Mouse (Mus musculus): ENCODE results near the gene Rbfox1.

Rbfox1 gene

GRCm38 (mm10) chr16:7075749-7076148, 1190.6 kb downstream of the Rbfox1 start:
- in situ Hi-C loops (cut with MboI, MseI) = no loop called here

- in situ Hi-C loops (cut with MboI, MseI) = no loop called here
Measured at GRCm38 (mm10) chr16:7076305-7076704, 1191.2 kb downstream of the Rbfox1 start.

GRCm38 (mm10) chr16:7076707-7077106, 1191.6 kb downstream of the Rbfox1 start:
- in situ Hi-C loops (cut with MboI, MseI) = no loop called here

- in situ Hi-C loops (cut with MboI, MseI) = no loop called here
Measured at GRCm38 (mm10) chr16:7081074-7081568, 1196.0 kb downstream of the Rbfox1 start.

GRCm38 (mm10) chr16:7081684-7082255, 1196.6 kb downstream of the Rbfox1 start:
- in situ Hi-C loops (cut with MboI, MseI) = no loop called here

- in situ Hi-C loops (cut with MboI, MseI) = no loop called here
Measured at GRCm38 (mm10) chr16:7083937-7084336, 1198.8 kb downstream of the Rbfox1 start.

GRCm38 (mm10) chr16:7088601-7089430, 1203.7 kb downstream of the Rbfox1 start:
- in situ Hi-C loops (cut with MboI, MseI) = no loop called here

- in situ Hi-C loops (cut with MboI, MseI) = no loop called here
Measured at GRCm38 (mm10) chr16:7089475-7089874, 1204.3 kb downstream of the Rbfox1 start.

- in situ Hi-C loops (cut with MboI, MseI) = no loop called here
Measured at GRCm38 (mm10) chr16:7090205-7090604, 1205.0 kb downstream of the Rbfox1 start.

- in situ Hi-C loops (cut with MboI, MseI) = no loop called here
Measured at GRCm38 (mm10) chr16:7092811-7093210, 1207.7 kb downstream of the Rbfox1 start.

- in situ Hi-C loops (cut with MboI, MseI) = no loop called here
Measured at GRCm38 (mm10) chr16:7093686-7094085, 1208.5 kb downstream of the Rbfox1 start.

- in situ Hi-C loops (cut with MboI, MseI) = no loop called here
Measured at GRCm38 (mm10) chr16:7094181-7094749, 1209.1 kb downstream of the Rbfox1 start.

- in situ Hi-C loops (cut with MboI, MseI) = no loop called here
Measured at GRCm38 (mm10) chr16:7097071-7097470, 1211.9 kb downstream of the Rbfox1 start.

GRCm38 (mm10) chr16:7097951-7098710, 1213.0 kb downstream of the Rbfox1 start:
- in situ Hi-C loops (cut with MboI, MseI) = no loop called here

- in situ Hi-C loops (cut with MboI, MseI) = loop anchor here (5.0 kb wide), 1 partner anchor 77 kb away; no protein-coding TSS in a partner anchor
Measured at GRCm38 (mm10) chr16:7099506-7100300, 1214.5 kb downstream of the Rbfox1 start.

GRCm38 (mm10) chr16:7102486-7102885, 1217.3 kb downstream of the Rbfox1 start:
- in situ Hi-C loops (cut with MboI, MseI) = loop anchor here (5.0 kb wide), 1 partner anchor 80 kb away; no protein-coding TSS in a partner anchor

- in situ Hi-C loops (cut with MboI, MseI) = loop anchor here (5.0 kb wide), 1 partner anchor 81 kb away; no protein-coding TSS in a partner anchor
Measured at GRCm38 (mm10) chr16:7103301-7103700, 1218.1 kb downstream of the Rbfox1 start.

GRCm38 (mm10) chr16:7106450-7107015, 1221.4 kb downstream of the Rbfox1 start:
- in situ Hi-C loops (cut with MboI, MseI) = no loop called here

GRCm38 (mm10) chr16:7115945-7116344, 1230.8 kb downstream of the Rbfox1 start:
- in situ Hi-C loops (cut with MboI, MseI) = no loop called here

GRCm38 (mm10) chr16:7129591-7129990, 1244.4 kb downstream of the Rbfox1 start:
- in situ Hi-C loops (cut with MboI, MseI) = no loop called here

Data from regulatory T cell (primary cell).